8 mouse cellular contexts compared by ENCODE assay signal in genomic region chr2:98330025-98330424, GRCm38 (mm10).
DNase-seq lines count a peak whose midpoint lies in the region; ATAC-seq lines count a peak whose summit lies in the region.
"Not testable (repeated sequence)": the region's sequence is repeated elsewhere in the genome, so short reads cannot be mapped to it uniquely, and the experiment has no call there.

No protein-coding gene starts in this region.

- H3K9ac ChIP-seq in intestine, embryonic 14.5 days (ENCODE audit: low read length); limb, embryonic 11.5 days (ENCODE audit: low read length): not testable (repeated sequence)

- H3K27ac ChIP-seq in embryonic facial prominence, embryonic 10.5 days (replicated peaks); intestine, embryonic 14.5 days (ENCODE audit: low read depth); limb, embryonic 11.5 days (replicated peaks; ENCODE audit: low read depth, low read length): not testable (repeated sequence)

- not testable (repeated sequence) for H3K4me2 ChIP-seq in intestine, embryonic 14.5 days (ENCODE audit: low read length); limb, embryonic 11.5 days (ENCODE audit: low read depth, severe bottlenecking)

- not testable (repeated sequence) for ATAC-seq in intestine, embryonic 14.5 days (replicated peaks; ENCODE audit: low FRiP score, low TSS enrichment, low read depth); limb, embryonic 11.5 days (ENCODE audit: insufficient number of reproducible peaks, low FRiP score, low TSS enrichment, low read depth)

- H3K9me3 ChIP-seq in embryonic facial prominence, embryonic 10.5 days, result peaks cover 36% of the 10 kb centered on the region
- H3K9me3 ChIP-seq in intestine, embryonic 14.5 days (ENCODE audit: control insufficient read depth, low read length); limb, embryonic 11.5 days (ENCODE audit: control insufficient read depth, low read length): not testable (repeated sequence)

- not testable (repeated sequence) for H3K27me3 ChIP-seq in embryonic facial prominence, embryonic 10.5 days (replicated peaks; ENCODE audit: low read depth, poor library complexity, severe bottlenecking); intestine, embryonic 14.5 days (replicated peaks; ENCODE audit: control insufficient read depth, insufficient read depth, low read length); limb, embryonic 11.5 days (ENCODE audit: control insufficient read depth, insufficient read depth, low read length)

- DNase-seq in ES-CJ7 (ENCODE audit: low read depth, low spot score), result peak; percentile 27
- DNase-seq in R1 (ENCODE audit: low read depth, low spot score), result peak; percentile 54
- peak; percentile 4 for DNase-seq in embryo, embryonic 10.5 days (ENCODE audit: low spot score)
- peak; percentile 21 for DNase-seq in embryonic facial prominence, embryonic 10.5 days (ENCODE audit: low spot score)
- DNase-seq in forelimb bud, embryonic 11.5 days (ENCODE audit: low read depth, low spot score), result peak; percentile 4
- peak; percentile 64 for DNase-seq in intestine, embryonic 14.5 days (ENCODE audit: low spot score)
- peak; percentile 28 for DNase-seq in limb, embryonic 11.5 days (ENCODE audit: low spot score)
- peak; percentile 4 for DNase-seq in mesoderm, embryonic 11.5 days (ENCODE audit: low read depth, low spot score)

- H3K36me3 ChIP-seq in embryonic facial prominence, embryonic 10.5 days (replicated peaks); intestine, embryonic 14.5 days (ENCODE audit: control insufficient read depth, insufficient read depth, low read length); limb, embryonic 11.5 days (ENCODE audit: control insufficient read depth, insufficient read depth, low read length): not testable (repeated sequence)

- 86% methylated on average over 13 of the region's 13 CpGs for WGBS in embryonic facial prominence, embryonic 10.5 days
- 82% methylated on average over 13 of the region's 13 CpGs for WGBS in intestine, embryonic 14.5 days
- 82% methylated on average over 13 of the region's 13 CpGs for WGBS in limb, embryonic 11.5 days

- not testable (repeated sequence) for H3K4me1 ChIP-seq in embryonic facial prominence, embryonic 10.5 days; intestine, embryonic 14.5 days (replicated peaks; ENCODE audit: control insufficient read depth, insufficient read depth, low read length); limb, embryonic 11.5 days (ENCODE audit: control insufficient read depth, insufficient read depth, low read length)

- not testable (repeated sequence) for H3K4me3 ChIP-seq in embryonic facial prominence, embryonic 10.5 days; intestine, embryonic 14.5 days (ENCODE audit: low read depth, low read length); limb, embryonic 11.5 days (ENCODE audit: low read depth, low read length)

Comparison
In these comparisons a context has a peak if more than half of its experiments do, and no peak if none do; other contexts are left out.
1. DNase-seq: peak in every context shown above with its lines; median percentile 64 in intestine, embryonic 14.5 days; 54 in R1; 28 in limb, embryonic 11.5 days; 27 in ES-CJ7; 21 in embryonic facial prominence, embryonic 10.5 days; 4 in embryo, embryonic 10.5 days; 4 in forelimb bud, embryonic 11.5 days; 4 in mesoderm, embryonic 11.5 days.